Mouse (Mus musculus): ENCODE data around the gene Rpl14.

DNA sequence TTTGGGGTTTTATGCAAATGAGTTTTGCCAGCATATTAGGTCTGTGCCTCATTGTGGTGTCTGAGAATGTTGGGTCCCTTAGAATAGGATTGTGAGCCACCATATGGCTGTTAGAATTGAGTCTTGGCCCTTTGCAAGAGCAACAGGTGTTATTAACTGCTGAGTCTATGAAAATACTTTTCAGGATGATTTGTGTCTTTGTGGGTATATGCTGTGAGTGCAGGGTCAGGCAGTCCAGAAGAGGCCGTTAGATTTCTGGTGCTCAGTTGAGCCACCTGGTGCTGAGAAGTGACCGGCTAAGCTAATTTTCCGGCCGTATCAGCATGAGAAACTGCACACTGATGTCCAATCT is 5.4 kb downstream of the Rpl14 start:
- TF ChIP-seq CTCF (IDR thresholded peaks at IDR 0.05; ENCODE audit: low read depth) (no peak), EP300 (IDR thresholded peaks at IDR 0.05; ENCODE audit: low read depth) (no peak)
